Comparison of ENCODE assay signal across 8 mouse cellular contexts in genomic region chrX:20658026-20658652, GRCm38 (mm10). TPM values are rescaled to one million over a fixed set of nuclear protein-coding genes. Genes with fewer than 3 reads are reported as not detected.
DNase-seq lines count a peak whose midpoint lies in the region; ATAC-seq and TF ChIP-seq lines count a peak whose summit lies in the region.

Gene Uba1, plus strand, starts transcription at chrX:20658326.

- peak within 1 kb of the TSS; percentile 42; the same call in 1 of the 2 replicates for H3K27ac ChIP-seq in forebrain, embryonic 12.5 days
- peak within 1 kb of the TSS; percentile 65 for H3K27ac ChIP-seq in heart, postnatal 0 days (ENCODE audit: low read depth)
- H3K27ac ChIP-seq in liver, embryonic 16.5 days (ENCODE audit: low read length), result peak within 1 kb of the TSS; percentile 66
- peak within 1 kb of the TSS; percentile 28; the same call in 1 of the 2 replicates for H3K27ac ChIP-seq in neural tube, embryonic 13.5 days (replicated peaks)
- H3K27ac ChIP-seq in testis, adult 2 months (ENCODE audit: control insufficient read depth, insufficient read depth, low read depth, low read length), result peak within 1 kb of the TSS; percentile 90

- peak within 1 kb of the TSS; percentile 40; the same call in 1 of the 2 replicates for H3K9ac ChIP-seq in forebrain, embryonic 12.5 days
- H3K9ac ChIP-seq in heart, postnatal 0 days (replicated peaks; ENCODE audit: low read depth, low read length), result peak within 1 kb of the TSS; percentile 52
- H3K9ac ChIP-seq in liver, embryonic 16.5 days (ENCODE audit: low read depth, low read length), result peak within 1 kb of the TSS; percentile 71
- H3K9ac ChIP-seq in neural tube, embryonic 13.5 days, result peak within 1 kb of the TSS; percentile 63

- no peaks in the 10 kb centered on the region for H3K9me3 ChIP-seq in E14TG2a.4 (ENCODE audit: low read length)
- no peaks in the 10 kb centered on the region for H3K9me3 ChIP-seq in forebrain, embryonic 12.5 days
- no peaks in the 10 kb centered on the region for H3K9me3 ChIP-seq in heart, postnatal 0 days (replicated peaks; ENCODE audit: control insufficient read depth, low read length)
- no peaks in the 10 kb centered on the region for H3K9me3 ChIP-seq in liver, embryonic 16.5 days (replicated peaks; ENCODE audit: control insufficient read depth, low read length)
- no peaks in the 10 kb centered on the region for H3K9me3 ChIP-seq in neural tube, embryonic 13.5 days

- TF ChIP-seq EP300 in heart, postnatal 0 days (IDR thresholded peaks at IDR 0.05; ENCODE audit: low read depth), result no peak; the same call in 1 of the 2 replicates

- H3K4me3 ChIP-seq in E14TG2a.4 (replicated peaks; ENCODE audit: low read length), result peak within 1 kb of the TSS; percentile 85
- H3K4me3 ChIP-seq in forebrain, embryonic 12.5 days (replicated peaks), result peak within 1 kb of the TSS; percentile 45
- H3K4me3 ChIP-seq in heart, postnatal 0 days (ENCODE audit: low read depth, low read length), result peak within 1 kb of the TSS; percentile 55
- H3K4me3 ChIP-seq in liver, embryonic 16.5 days (ENCODE audit: low read depth, low read length), result peak within 1 kb of the TSS; percentile 66
- peak within 1 kb of the TSS; percentile 48 for H3K4me3 ChIP-seq in neural tube, embryonic 13.5 days
- H3K4me3 ChIP-seq in testis, adult 2 months (ENCODE audit: control insufficient read depth, low read depth, low read length), result peak within 1 kb of the TSS; percentile 84

- peak within 1 kb of the TSS; percentile 66 for H3K4me2 ChIP-seq in forebrain, embryonic 12.5 days
- H3K4me2 ChIP-seq in heart, postnatal 0 days (ENCODE audit: low read depth, low read length), result peak within 1 kb of the TSS; percentile 80
- H3K4me2 ChIP-seq in liver, embryonic 16.5 days (ENCODE audit: low read depth, low read length), result peak within 1 kb of the TSS; percentile 75
- peak within 1 kb of the TSS; percentile 70 for H3K4me2 ChIP-seq in neural tube, embryonic 13.5 days

- WGBS in forebrain, embryonic 12.5 days, result 20% methylated on average over 27 of the region's 27 CpGs
- 16% methylated on average over 27 of the region's 27 CpGs for WGBS in heart, postnatal 0 days
- 14% methylated on average over 27 of the region's 27 CpGs for WGBS in liver, embryonic 16.5 days (ENCODE audit: insufficient replicate concordance)
- WGBS in neural tube, embryonic 13.5 days, result 22% methylated on average over 27 of the region's 27 CpGs

- 0 out of 2 replicates have a peak, but pooled peaks cover 5% of the 10 kb centered on the region for H3K36me3 ChIP-seq in E14TG2a.4 (ENCODE audit: insufficient read depth, low read length)
- H3K36me3 ChIP-seq in forebrain, embryonic 12.5 days (replicated peaks), result no peaks in the 10 kb centered on the region
- no peaks in the 10 kb centered on the region for H3K36me3 ChIP-seq in heart, postnatal 0 days (replicated peaks; ENCODE audit: control insufficient read depth, insufficient read depth, low read length)
- H3K36me3 ChIP-seq in liver, embryonic 16.5 days (ENCODE audit: control insufficient read depth, insufficient read depth), result no peaks in the 10 kb centered on the region
- H3K36me3 ChIP-seq in neural tube, embryonic 13.5 days, result no peaks in the 10 kb centered on the region
- no peaks in the 10 kb centered on the region for H3K36me3 ChIP-seq in testis, adult 2 months (ENCODE audit: control insufficient read depth, insufficient read depth, low read length)

- TF ChIP-seq POLR2A in testis, adult 2 months (IDR thresholded peaks at IDR 0.05; ENCODE audit: control insufficient read depth, low read depth, low read length), result peak; percentile 38; the same call in 1 of the 2 replicates

- peaks cover 21% of the 10 kb centered on the region for H3K4me1 ChIP-seq in E14TG2a.4 (replicated peaks; ENCODE audit: low read depth, low read length)
- H3K4me1 ChIP-seq in forebrain, embryonic 12.5 days, result peaks cover 3% of the 10 kb centered on the region; the same call in 1 of the 2 replicates
- H3K4me1 ChIP-seq in heart, postnatal 0 days (ENCODE audit: control insufficient read depth, insufficient read depth), result no peaks in the 10 kb centered on the region
- H3K4me1 ChIP-seq in liver, embryonic 16.5 days (ENCODE audit: control insufficient read depth, low read depth, low read length), result no peaks in the 10 kb centered on the region
- 0 out of 2 replicates have a peak, but pooled peaks cover 7% of the 10 kb centered on the region for H3K4me1 ChIP-seq in neural tube, embryonic 13.5 days (replicated peaks)
- no peaks in the 10 kb centered on the region; the same call in 1 of the 2 replicates for H3K4me1 ChIP-seq in testis, adult 2 months (ENCODE audit: control insufficient read depth, insufficient read depth, low read length)

- DNase-seq in c-Kit-positive CD71-positive TER-119-negative erythroid progenitor cells, embryonic 14.5 days (ENCODE audit: low read depth), result peak; percentile 74
- DNase-seq in heart, postnatal 0 days (ENCODE audit: low spot score), result peak; percentile 52
- DNase-seq in kidney, postnatal 4 days, result peak; percentile 81 to 87

- no peak for TF ChIP-seq CTCF in E14TG2a.4 (conservative IDR thresholded peaks at IDR 0.05; ENCODE audit: low read length)
- no peak for TF ChIP-seq CTCF in heart, postnatal 0 days (IDR thresholded peaks at IDR 0.05; ENCODE audit: low read depth)
- TF ChIP-seq CTCF in testis, adult 2 months (IDR thresholded peaks at IDR 0.05; ENCODE audit: control insufficient read depth, insufficient read depth, insufficient replicate concordance, low read depth, low read length), result no peak

- no peaks in the 10 kb centered on the region for H3K27me3 ChIP-seq in E14TG2a.4 (ENCODE audit: insufficient read depth, low read length)
- no peaks in the 10 kb centered on the region for H3K27me3 ChIP-seq in forebrain, embryonic 12.5 days
- H3K27me3 ChIP-seq in heart, postnatal 0 days (ENCODE audit: control insufficient read depth, insufficient read depth, low read length), result no peaks in the 10 kb centered on the region
- H3K27me3 ChIP-seq in liver, embryonic 16.5 days (ENCODE audit: control insufficient read depth, insufficient read depth, low read depth, low read length), result no peaks in the 10 kb centered on the region
- H3K27me3 ChIP-seq in neural tube, embryonic 13.5 days, result no peaks in the 10 kb centered on the region
- no peaks in the 10 kb centered on the region for H3K27me3 ChIP-seq in testis, adult 2 months (ENCODE audit: control insufficient read depth, insufficient read depth, low read length)

- ATAC-seq in forebrain, embryonic 12.5 days (ENCODE audit: low FRiP score), result peak; percentile 83
- peak; percentile 79 for ATAC-seq in heart, postnatal 0 days (ENCODE audit: insufficient read depth, low read depth)
- peak; percentile 78 for ATAC-seq in liver, embryonic 16.5 days (ENCODE audit: low read depth)
- peak; percentile 88 for ATAC-seq in neural tube, embryonic 13.5 days (ENCODE audit: low read depth)

RNA-seq across cellular contexts. Expression of gene Uba1, which starts in this region (rescaled TPM):
- polyA plus RNA-seq in forebrain, embryonic 12.5 days (2016; fragmentation: Nextera tagmentation; extraction: Ambion mirVana), result 336 and 380 TPM in 2 replicates
- total RNA-seq in heart, postnatal 0 days (2014; rRNA removed; ENCODE audit: low replicate concordance), result 258 and 314 TPM in 2 replicates
- polyA plus RNA-seq in heart, postnatal 0 days (2015; fragmentation: Nextera tagmentation; extraction: Ambion mirVana), result 100 and 105 TPM in 2 replicates
- polyA plus RNA-seq in liver, embryonic 16.5 days (2015; fragmentation: Nextera tagmentation; extraction: Ambion mirVana), result 95.5 and 99.1 TPM in 2 replicates
- 390 TPM in 2 replicates for polyA plus RNA-seq in neural tube, embryonic 13.5 days (2015; fragmentation: Nextera tagmentation; extraction: Ambion mirVana)
- 122 and 144 TPM in 2 replicates for polyA plus RNA-seq in testis, adult 2 months (2012; rRNA removed)

Comparison
In these comparisons a context has a peak if more than half of its experiments do, and no peak if none do; other contexts are left out.
1. Peak in every context shown above with its lines: DNase-seq, ATAC-seq, H3K4me3 ChIP-seq and H3K27ac ChIP-seq.
2. H3K27ac ChIP-seq: peak in every context shown above with its lines; median percentile 90 in testis, adult 2 months; 66 in liver, embryonic 16.5 days; 65 in heart, postnatal 0 days; 42 in forebrain, embryonic 12.5 days; 28 in neural tube, embryonic 13.5 days.